Comparison of ENCODE assay signal across 8 mouse cellular contexts in the genomic region with DNA sequence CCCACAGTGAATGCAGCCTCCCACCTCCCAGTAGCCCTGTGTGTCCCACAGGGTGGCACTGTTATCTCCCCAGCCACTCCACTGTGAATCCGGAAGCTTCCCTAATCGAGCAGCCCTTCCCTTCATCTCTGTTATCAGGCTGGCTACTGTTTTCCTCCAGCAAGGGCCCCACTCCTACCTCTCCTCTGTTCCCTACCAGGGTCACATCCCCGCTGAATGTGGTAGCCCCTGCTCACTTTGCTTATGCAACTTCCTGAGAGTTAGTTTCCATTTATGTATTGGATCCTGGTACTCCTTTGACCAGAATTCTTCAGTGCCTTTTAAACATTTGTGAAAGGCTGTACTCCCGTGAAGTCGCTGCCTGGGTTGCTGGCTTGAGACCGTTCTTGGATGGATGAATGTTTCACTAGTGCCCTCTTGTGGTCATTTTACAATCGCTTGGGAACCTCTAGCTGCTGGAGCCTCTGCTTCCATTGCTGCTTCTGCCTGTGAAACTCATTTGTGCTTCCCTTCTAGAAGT. TPM values are rescaled to one million over a fixed set of nuclear protein-coding genes. Genes with fewer than 3 reads are reported as not detected.
DNase-seq lines count a peak whose midpoint lies in the region; ATAC-seq and TF ChIP-seq lines count a peak whose summit lies in the region.

No protein-coding gene starts in this region.

- TF ChIP-seq EP300 in MEL (IDR thresholded peaks at IDR 0.05; ENCODE audit: low read depth in 1 of 2, low read length in 2 of 2): peak; percentile 89 to 95

- TF ChIP-seq CTCF in MEL (IDR thresholded peaks at IDR 0.05 in 2 of 3, conservative IDR thresholded peaks at IDR 0.05 in 1 of 3; ENCODE audit: control insufficient read depth in 1 of 3, insufficient read depth in 1 of 3, low read depth in 2 of 3, low read length in 3 of 3, poor library complexity in 1 of 3, severe bottlenecking in 1 of 3): peak; percentile 61 to 84 (median 68)
- no peak for TF ChIP-seq CTCF in thymus, adult 2 months (IDR thresholded peaks at IDR 0.05; ENCODE audit: borderline replicate concordance, control insufficient read depth, extremely low read depth, insufficient read depth, low read length, poor library complexity)

- peak; percentile 74 for TF ChIP-seq RAD21 in MEL (IDR thresholded peaks at IDR 0.05; ENCODE audit: low read depth, low read length)

- 2% methylated on average over 7 of the region's 7 CpGs for WGBS in forebrain, embryonic 13.5 days
- WGBS in large intestine, adult 2 months: 5% methylated on average over 7 of the region's 7 CpGs
- WGBS in liver, embryonic 15.5 days (ENCODE audit: insufficient replicate concordance): 0% methylated on average over 7 of the region's 7 CpGs
- 4% methylated on average over 7 of the region's 7 CpGs for WGBS in neural tube, embryonic 13.5 days
- WGBS in thymus, adult 2 months: 17% methylated on average over 7 of the region's 7 CpGs

- peak overlapping the region; percentile 19 for H3K4me2 ChIP-seq in forebrain, embryonic 13.5 days
- peak overlapping the region; percentile 57 for H3K4me2 ChIP-seq in liver, embryonic 15.5 days
- peak overlapping the region; percentile 27; the same call in 1 of the 2 replicates for H3K4me2 ChIP-seq in neural tube, embryonic 13.5 days

- ATAC-seq in cerebellum, adult (ENCODE audit: insufficient number of reproducible peaks, low FRiP score, low TSS enrichment): peak; percentile 92
- peak; percentile 94 for ATAC-seq in forebrain, embryonic 13.5 days
- ATAC-seq in liver, embryonic 15.5 days (ENCODE audit: insufficient read depth): peak; percentile 90
- peak; percentile 92 for ATAC-seq in neural tube, embryonic 13.5 days (ENCODE audit: low read depth)

- peaks cover 0 to 21% of the 10 kb centered on the region in 2 experiments; a peak in 2 of 4 replicates for H3K36me3 ChIP-seq in MEL (ENCODE audit: control insufficient read depth in 1 of 2, insufficient read depth in 2 of 2, low read length in 2 of 2)
- no peaks in the 10 kb centered on the region; the same call in 1 of the 2 replicates for H3K36me3 ChIP-seq in forebrain, embryonic 13.5 days (ENCODE audit: poor library complexity, severe bottlenecking)
- no peaks in the 10 kb centered on the region for H3K36me3 ChIP-seq in liver, embryonic 15.5 days (replicated peaks)
- no peaks in the 10 kb centered on the region for H3K36me3 ChIP-seq in neural tube, embryonic 13.5 days
- no peaks in the 10 kb centered on the region for H3K36me3 ChIP-seq in thymus, adult 2 months (ENCODE audit: control insufficient read depth, insufficient read depth, low read length)

- H3K79me2 ChIP-seq in MEL (ENCODE audit: control insufficient read depth, insufficient read depth, low read length, poor library complexity): no peaks in the 10 kb centered on the region

- H3K9me3 ChIP-seq in MEL (replicated peaks; ENCODE audit: insufficient read depth, low read length): no peaks in the 10 kb centered on the region
- no peaks in the 10 kb centered on the region for H3K9me3 ChIP-seq in forebrain, embryonic 13.5 days (replicated peaks)
- H3K9me3 ChIP-seq in liver, embryonic 15.5 days (replicated peaks): no peaks in the 10 kb centered on the region
- H3K9me3 ChIP-seq in neural tube, embryonic 13.5 days: no peaks in the 10 kb centered on the region

- no peaks in the 10 kb centered on the region for H3K27me3 ChIP-seq in MEL (ENCODE audit: control insufficient read depth in 1 of 2, insufficient read depth in 2 of 2, low read length in 2 of 2)
- no peaks in the 10 kb centered on the region for H3K27me3 ChIP-seq in forebrain, embryonic 13.5 days
- no peaks in the 10 kb centered on the region for H3K27me3 ChIP-seq in liver, embryonic 15.5 days
- no peaks in the 10 kb centered on the region for H3K27me3 ChIP-seq in neural tube, embryonic 13.5 days
- H3K27me3 ChIP-seq in thymus, adult 2 months (ENCODE audit: control insufficient read depth, insufficient read depth, low read length): no peaks in the 10 kb centered on the region

- peaks cover 5 to 31% of the 10 kb centered on the region in 2 experiments; a peak in 2 of 4 replicates for H3K4me1 ChIP-seq in MEL (ENCODE audit: control insufficient read depth in 1 of 2, insufficient read depth in 2 of 2, low read length in 2 of 2)
- peaks cover 5% of the 10 kb centered on the region for H3K4me1 ChIP-seq in forebrain, embryonic 13.5 days
- peaks cover 52% of the 10 kb centered on the region for H3K4me1 ChIP-seq in liver, embryonic 15.5 days (replicated peaks)
- peaks cover 3% of the 10 kb centered on the region; the same call in 1 of the 2 replicates for H3K4me1 ChIP-seq in neural tube, embryonic 13.5 days (replicated peaks)
- peaks cover 6% of the 10 kb centered on the region; the same call in 1 of the 2 replicates for H3K4me1 ChIP-seq in thymus, adult 2 months (replicated peaks; ENCODE audit: control insufficient read depth, insufficient read depth, low read length)

- intact Hi-C loops in heart, postnatal 14 days (cut with DNase I): loop anchor here (1.0 to 5.0 kb wide), 2 partner anchors 76 to 402 kb away; no protein-coding TSS in a partner anchor

- H3K4me3 ChIP-seq in MEL (ENCODE audit: control insufficient read depth in 1 of 2, insufficient read depth in 1 of 2, low read depth in 2 of 2, low read length in 2 of 2): peak overlapping the region; percentile 48 to 71
- H3K4me3 ChIP-seq in forebrain, embryonic 13.5 days: no peak overlapping the region
- peak overlapping the region; percentile 30 for H3K4me3 ChIP-seq in liver, embryonic 15.5 days (replicated peaks)
- no peak overlapping the region for H3K4me3 ChIP-seq in neural tube, embryonic 13.5 days
- H3K4me3 ChIP-seq in thymus, adult 2 months (ENCODE audit: control insufficient read depth, insufficient read depth, low read length): no peak overlapping the region

- TF ChIP-seq POLR2A in MEL (IDR thresholded peaks at IDR 0.05; ENCODE audit: control insufficient read depth in 1 of 2, insufficient read depth in 1 of 2, low read depth in 1 of 2, low read length in 2 of 2, poor library complexity in 1 of 2): no peak
- TF ChIP-seq POLR2A in thymus, adult 2 months (IDR thresholded peaks at IDR 0.05; ENCODE audit: control insufficient read depth, extremely low read depth, insufficient read depth, low read length, poor library complexity): no peak

- peak overlapping the region; percentile 79 for H3K27ac ChIP-seq in MEL (ENCODE audit: control insufficient read depth, low read depth, low read length)
- no peak overlapping the region for H3K27ac ChIP-seq in forebrain, embryonic 13.5 days
- H3K27ac ChIP-seq in liver, embryonic 15.5 days (replicated peaks): peak overlapping the region; percentile 45
- no peak overlapping the region for H3K27ac ChIP-seq in neural tube, embryonic 13.5 days (replicated peaks)
- H3K27ac ChIP-seq in thymus, adult 2 months (ENCODE audit: control insufficient read depth, insufficient read depth, low read length): no peak overlapping the region

- peak; percentile 93 for DNase-seq in MEL (ENCODE audit: low read depth, low spot score)
- peak; percentile 46 to 70 for DNase-seq in heart, postnatal 14 days
- peak; percentile 16 for DNase-seq in large intestine, adult 2 months (ENCODE audit: low read depth, low spot score)
- peak; percentile 51 for DNase-seq in thymus, adult 2 months

- peak overlapping the region; percentile 66 for H3K9ac ChIP-seq in MEL (ENCODE audit: control insufficient read depth, low read depth, low read length, poor library complexity, severe bottlenecking)
- H3K9ac ChIP-seq in forebrain, embryonic 13.5 days: no peak overlapping the region
- no peak overlapping the region for H3K9ac ChIP-seq in liver, embryonic 15.5 days
- no peak overlapping the region for H3K9ac ChIP-seq in neural tube, embryonic 13.5 days

TF ChIP-seq in MEL, 35 proteins besides CTCF, POLR2A, EP300 and RAD21 (continues in another document):
- TF ChIP-seq ETS1 (IDR thresholded peaks at IDR 0.05; ENCODE audit: low read depth, low read length): peak; percentile 59; the same call in 1 of the 2 replicates
- 0 out of 2 replicates have a peak, but pooled peaks have one; percentile 19 for TF ChIP-seq MAZ (IDR thresholded peaks at IDR 0.05; ENCODE audit: low read depth, low read length)
- TF ChIP-seq CHD2 (IDR thresholded peaks at IDR 0.05; ENCODE audit: low read length): no peak
- TF ChIP-seq TCF12 (IDR thresholded peaks at IDR 0.05; ENCODE audit: low read depth, low read length): peak; percentile 91
- peak; percentile 48; the same call in 1 of the 2 replicates for TF ChIP-seq TBP (IDR thresholded peaks at IDR 0.05; ENCODE audit: low read depth, low read length)
- TF ChIP-seq BHLHE40 (IDR thresholded peaks at IDR 0.05; ENCODE audit: borderline replicate concordance, low read depth, low read length): peak; percentile 26; the same call in 1 of the 2 replicates
- TF ChIP-seq ELF1 (IDR thresholded peaks at IDR 0.05; ENCODE audit: low read depth, low read length): peak; percentile 63; the same call in 1 of the 2 replicates
- peak; percentile 57 for TF ChIP-seq ZC3H11A (IDR thresholded peaks at IDR 0.05; ENCODE audit: low read depth, low read length)
- peak; percentile 73 for TF ChIP-seq RCOR1 (IDR thresholded peaks at IDR 0.05; ENCODE audit: low read depth, low read length)
- no peak for TF ChIP-seq MYB (IDR thresholded peaks at IDR 0.05; ENCODE audit: low read depth, low read length)
- TF ChIP-seq GABPA (IDR thresholded peaks at IDR 0.05; ENCODE audit: low read depth, low read length): no peak

RNA-seq across cellular contexts. Expression of gene Gpr171, which starts 42.5 kb away (rescaled TPM):
- total RNA-seq in MEL (2012; rRNA removed): not detected in 2 replicates
- not detected for polyA plus RNA-seq in MEL (2012; ENCODE audit: insufficient read depth in 1 of 2, insufficient read length in 2 of 2, low read depth in 1 of 2, low replicate concordance in 2 of 2, missing spikeins in 1 of 2)
- 1.1 and 1.7 TPM in 2 replicates for polyA plus RNA-seq in forebrain, embryonic 13.5 days (2015; fragmentation: Nextera tagmentation; extraction: Ambion mirVana)
- under 1 TPM; 0.29 to 0.56 TPM for total RNA-seq in heart, postnatal 14 days (2021)
- 1.6 and 2.0 TPM in 2 replicates for polyA plus RNA-seq in large intestine, adult 2 months (2012; rRNA removed)
- polyA plus RNA-seq in liver, embryonic 15.5 days (2015; fragmentation: Nextera tagmentation; extraction: Ambion mirVana): 0.68 and 0.77 TPM in 2 replicates
- polyA plus RNA-seq in neural tube, embryonic 13.5 days (2015; fragmentation: Nextera tagmentation; extraction: Ambion mirVana): 0.61 and 1.4 TPM in 2 replicates
- 14.3 and 15.0 TPM in 2 replicates for polyA plus RNA-seq in thymus, adult 2 months (2012; rRNA removed)

RNA-seq across cellular contexts. Expression of gene Med12l, which starts 53.5 kb away (rescaled TPM):
- under 0.01 TPM in 1 of 2 replicates, not detected in the other for total RNA-seq in MEL (2012; rRNA removed)
- polyA plus RNA-seq in MEL (2012; ENCODE audit: insufficient read depth in 1 of 2, insufficient read length in 2 of 2, low read depth in 1 of 2, low replicate concordance in 2 of 2, missing spikeins in 1 of 2): under 1 TPM in 1 of 2 experiments, not detected in 1; 0.03 TPM
- polyA plus RNA-seq in forebrain, embryonic 13.5 days (2015; fragmentation: Nextera tagmentation; extraction: Ambion mirVana): 3.5 and 3.7 TPM in 2 replicates
- 1 to 10 TPM; 8.7 to 9.7 TPM for total RNA-seq in heart, postnatal 14 days (2021)
- 0.14 and 0.49 TPM in 2 replicates for polyA plus RNA-seq in large intestine, adult 2 months (2012; rRNA removed)
- 0.46 and 0.63 TPM in 2 replicates for polyA plus RNA-seq in liver, embryonic 15.5 days (2015; fragmentation: Nextera tagmentation; extraction: Ambion mirVana)
- polyA plus RNA-seq in neural tube, embryonic 13.5 days (2015; fragmentation: Nextera tagmentation; extraction: Ambion mirVana): 3.7 and 3.9 TPM in 2 replicates
- polyA plus RNA-seq in thymus, adult 2 months (2012; rRNA removed): 3.3 and 4.2 TPM in 2 replicates

Comparison
In these comparisons a context has a peak if more than half of its experiments do, and no peak if none do; other contexts are left out.
1. DNase-seq: peak in every context shown above with its lines; median percentile 93 in MEL; 58 in heart, postnatal 14 days; 51 in thymus, adult 2 months; 16 in large intestine, adult 2 months.
2. H3K27ac ChIP-seq: peak in MEL (single experiment) and liver, embryonic 15.5 days (single experiment); none in forebrain, embryonic 13.5 days (single experiment), neural tube, embryonic 13.5 days (single experiment) and thymus, adult 2 months (single experiment).
3. H3K4me3 ChIP-seq: peak in MEL (2 of 2) and liver, embryonic 15.5 days (single experiment); none in forebrain, embryonic 13.5 days (single experiment), neural tube, embryonic 13.5 days (single experiment) and thymus, adult 2 months (single experiment).
4. Peak in every context shown above with its lines, with median percentiles within 50 percentile points of each other: ATAC-seq and H3K4me2 ChIP-seq.